Mouse (Mus musculus): ENCODE measurements around the gene Dnaaf1.
A peak's percentile ranks its signal among the peaks of the same experiment; 100 is the strongest.

The Dnaaf1 gene

GRCm38 (mm10) chr8:119574437-119575365 is at the start of gene Dnaaf1, which contains the start of gene Hsdl1:
Dnaaf1 (plus strand) TSS chr8:119575235.
Hsdl1 (minus strand) TSS chr8:119575183.
- DNase-seq (ENCODE audit: extremely low spot score, low spot score), result peak; percentile 95

GRCm38 (mm10) chr8:119528762-119529161 is 46.3 kb upstream of the Dnaaf1 start:
- DNase-seq (ENCODE audit: extremely low spot score, low spot score), result no peak

GRCm38 (mm10) chr8:119530937-119531336 is 44.1 kb upstream of the Dnaaf1 start:
- DNase-seq (ENCODE audit: extremely low spot score, low spot score), result no peak

- no peak for DNase-seq (ENCODE audit: extremely low spot score, low spot score)
These were observed 43.6 kb upstream of the Dnaaf1 start for GRCm38 (mm10) chr8:119531397-119531796.

GRCm38 (mm10) chr8:119531973-119532372 is 43.1 kb upstream of the Dnaaf1 start:
- no peak for DNase-seq (ENCODE audit: extremely low spot score, low spot score)

- DNase-seq (ENCODE audit: extremely low spot score, low spot score), result no peak
These were observed 30.4 kb upstream of the Dnaaf1 start for GRCm38 (mm10) chr8:119544606-119545005.

- DNase-seq (ENCODE audit: extremely low spot score, low spot score), result no peak
These were observed 29.9 kb upstream of the Dnaaf1 start for GRCm38 (mm10) chr8:119545180-119545579.

- no peak for DNase-seq (ENCODE audit: extremely low spot score, low spot score)
These were observed 29.2 kb upstream of the Dnaaf1 start for GRCm38 (mm10) chr8:119545791-119546190.

GRCm38 (mm10) chr8:119547019-119547691 is 27.9 kb upstream of the Dnaaf1 start:
- DNase-seq (ENCODE audit: extremely low spot score, low spot score), result no peak

GRCm38 (mm10) chr8:119548560-119549113 is 26.4 kb upstream of the Dnaaf1 start:
- no peak for DNase-seq (ENCODE audit: extremely low spot score, low spot score)

GRCm38 (mm10) chr8:119552967-119553366 is 22.1 kb upstream of the Dnaaf1 start:
- DNase-seq (ENCODE audit: extremely low spot score, low spot score), result no peak

- DNase-seq (ENCODE audit: extremely low spot score, low spot score), result no peak
These were observed 19.2 kb upstream of the Dnaaf1 start for GRCm38 (mm10) chr8:119555861-119556260.

- DNase-seq (ENCODE audit: extremely low spot score, low spot score), result no peak
These were observed 17.9 kb upstream of the Dnaaf1 start for GRCm38 (mm10) chr8:119557132-119557531.

GRCm38 (mm10) chr8:119557821-119558602 is 17.0 kb upstream of the Dnaaf1 start:
- no peak for DNase-seq (ENCODE audit: extremely low spot score, low spot score)

GRCm38 (mm10) chr8:119558603-119559401 is 16.2 kb upstream of the Dnaaf1 start, which contains the start of gene Mbtps1:
Mbtps1 (minus strand) TSS chr8:119558735.
- DNase-seq (ENCODE audit: extremely low spot score, low spot score), result peak; percentile 99

- peak; percentile 15 for DNase-seq (ENCODE audit: extremely low spot score, low spot score)
These were observed 15.7 kb upstream of the Dnaaf1 start for GRCm38 (mm10) chr8:119559402-119559720.

- DNase-seq (ENCODE audit: extremely low spot score, low spot score), result no peak
These were observed 11.2 kb upstream of the Dnaaf1 start for GRCm38 (mm10) chr8:119563849-119564251.

- DNase-seq (ENCODE audit: extremely low spot score, low spot score), result no peak
These were observed 8.7 kb upstream of the Dnaaf1 start for GRCm38 (mm10) chr8:119566367-119566766.

GRCm38 (mm10) chr8:119568251-119568650 is 6.8 kb upstream of the Dnaaf1 start:
- no peak for DNase-seq (ENCODE audit: extremely low spot score, low spot score)

- no peak for DNase-seq (ENCODE audit: extremely low spot score, low spot score)
These were observed 6.1 kb upstream of the Dnaaf1 start for GRCm38 (mm10) chr8:119568951-119569350.

Measured in neural tube, embryonic 10.5 days (tissue).